Comparison of ENCODE assay signal across 11 mouse cellular contexts in the genomic region with DNA sequence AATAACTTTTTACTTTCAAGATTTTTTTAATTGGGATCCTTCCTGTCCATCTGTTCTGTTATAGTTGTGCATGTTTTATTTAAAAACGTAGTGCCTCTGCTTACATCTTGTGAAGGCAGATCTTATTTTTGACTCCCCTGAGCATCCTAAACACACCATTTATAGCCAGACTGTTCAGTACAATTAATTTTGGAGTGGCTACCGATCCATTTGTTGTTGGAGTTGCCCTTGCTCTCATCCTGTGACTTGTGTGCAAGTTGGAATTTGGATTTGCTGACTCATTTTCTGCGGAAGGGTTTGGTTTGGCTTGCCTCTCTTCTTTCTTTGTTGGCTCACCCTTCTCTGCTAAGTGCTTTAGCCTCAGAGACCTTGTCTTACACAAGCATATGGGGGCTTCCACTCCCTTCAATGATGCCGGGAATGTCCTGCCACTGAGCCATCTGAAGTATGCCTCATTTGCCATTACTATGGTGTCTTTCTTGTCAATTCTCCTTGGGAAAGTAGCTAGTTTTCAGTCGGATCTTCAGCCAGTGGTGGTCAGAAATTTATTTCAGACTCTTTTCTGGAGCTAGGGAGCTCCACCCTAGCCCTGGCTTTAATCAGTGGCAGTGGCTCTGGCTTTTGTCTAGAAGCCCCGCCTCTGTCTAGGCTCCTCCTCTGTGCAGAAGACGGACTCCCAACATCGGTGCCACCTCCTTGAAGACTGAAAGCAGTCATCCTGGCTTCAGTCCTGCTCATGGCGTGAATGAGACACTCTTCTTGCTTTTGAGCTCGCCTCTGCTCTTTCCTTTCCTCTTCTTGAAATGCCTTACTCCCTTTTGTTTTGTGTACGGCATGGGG.
DNase-seq lines count a peak whose midpoint lies in the region; ATAC-seq lines count a peak whose summit lies in the region.
"Had no signal": no experiment of that assay in that cellular context is flagged by ENCODE, and none has a peak within 500 bp of the region (broad histone marks: within the 10 kb centered on the region; RNA-seq: fewer than 3 reads in every experiment).

No protein-coding gene starts in this region.

- WGBS in embryonic facial prominence, embryonic 14.5 days: 68% methylated on average over 11 of the region's 11 CpGs
- WGBS in heart, embryonic 15.5 days: 52% methylated on average over 11 of the region's 11 CpGs

- no peak overlapping the region for H3K4me3 ChIP-seq in embryonic facial prominence, embryonic 14.5 days (ENCODE audit: low read depth, low read length)
- no peak overlapping the region for H3K4me3 ChIP-seq in heart, embryonic 15.5 days
- H3K4me3 ChIP-seq: forebrain, embryonic 12.5 days had no signal

- no peaks in the 10 kb centered on the region for H3K27me3 ChIP-seq in embryonic facial prominence, embryonic 14.5 days (replicated peaks; ENCODE audit: control insufficient read depth, insufficient read depth, low read length)
- H3K27me3 ChIP-seq in heart, embryonic 15.5 days: no peaks in the 10 kb centered on the region
- H3K27me3 ChIP-seq: forebrain, embryonic 12.5 days had no signal

- no peak overlapping the region; the same call in 1 of the 2 replicates for H3K27ac ChIP-seq in embryonic facial prominence, embryonic 14.5 days (replicated peaks; ENCODE audit: low read depth, low read length)
- no peak overlapping the region; the same call in 1 of the 2 replicates for H3K27ac ChIP-seq in heart, embryonic 15.5 days
- H3K27ac ChIP-seq: forebrain, embryonic 12.5 days had no signal

- no peaks in the 10 kb centered on the region for H3K9me3 ChIP-seq in embryonic facial prominence, embryonic 14.5 days (ENCODE audit: control insufficient read depth, low read length)
- H3K9me3 ChIP-seq in heart, embryonic 15.5 days (replicated peaks): no peaks in the 10 kb centered on the region
- H3K9me3 ChIP-seq: forebrain, embryonic 12.5 days had no signal

- H3K36me3 ChIP-seq in embryonic facial prominence, embryonic 14.5 days (ENCODE audit: control insufficient read depth, insufficient read depth, low read length): no peaks in the 10 kb centered on the region
- H3K36me3 ChIP-seq in heart, embryonic 15.5 days: no peaks in the 10 kb centered on the region
- H3K36me3 ChIP-seq: forebrain, embryonic 12.5 days had no signal

- peak; percentile 23 for DNase-seq in lung, postnatal 10 days
- no peak for DNase-seq in lung, postnatal 14 days
- DNase-seq in embryonic facial prominence, embryonic 14.5 days (ENCODE audit: low spot score): peak; percentile 33
- DNase-seq in embryo, embryonic 10.5 days (ENCODE audit: low spot score): no peak
- DNase-seq in spleen, postnatal 10 days (ENCODE audit: low spot score in 2 of 2): no peak
- DNase-seq: lung, embryonic 14.5 days; thymus, postnatal 4 days had no signal

- no peaks in the 10 kb centered on the region for H3K4me1 ChIP-seq in embryonic facial prominence, embryonic 14.5 days (ENCODE audit: control insufficient read depth, insufficient read depth, low read length)
- peaks cover 6% of the 10 kb centered on the region; the same call in 1 of the 2 replicates for H3K4me1 ChIP-seq in heart, embryonic 15.5 days (replicated peaks)

- H3K9ac ChIP-seq in embryonic facial prominence, embryonic 14.5 days (ENCODE audit: low read depth, low read length): no peak overlapping the region
- H3K9ac ChIP-seq in heart, embryonic 15.5 days: no peak overlapping the region
- H3K9ac ChIP-seq: forebrain, embryonic 12.5 days; lung, embryonic 14.5 days had no signal

- H3K4me2 ChIP-seq in embryonic facial prominence, embryonic 14.5 days (ENCODE audit: low read depth, low read length): no peak overlapping the region
- peak overlapping the region; percentile 16; the same call in 1 of the 2 replicates for H3K4me2 ChIP-seq in heart, embryonic 15.5 days
- H3K4me2 ChIP-seq: forebrain, embryonic 12.5 days; lung, embryonic 14.5 days had no signal

- no peak for ATAC-seq in embryonic facial prominence, embryonic 14.5 days (ENCODE audit: low read depth)
- ATAC-seq in heart, embryonic 15.5 days (replicated peaks; ENCODE audit: insufficient number of reproducible peaks, insufficient read depth, low FRiP score, low read depth): 0 out of 2 replicates have a peak, but pooled peaks have one; percentile 50
- ATAC-seq in activated CD4-positive, CD25-positive, alpha-beta regulatory T cell, adult 4 months: no peak
- ATAC-seq: intestine, embryonic 16.5 days had no signal

Comparison
In these comparisons a context has a peak if more than half of its experiments do, and no peak if none do; other contexts are left out.
1. DNase-seq: peak in lung, postnatal 10 days (single experiment) and embryonic facial prominence, embryonic 14.5 days (single experiment); none in lung, postnatal 14 days (single experiment), embryo, embryonic 10.5 days (single experiment) and spleen, postnatal 10 days (0 of 2).